Mouse (Mus musculus): ENCODE measurements around the gene Lemd2. TPM values are rescaled to one million over a fixed set of nuclear protein-coding genes. Genes with fewer than 3 reads are reported as not detected.

Gene Lemd2
- 43.8 and 59.8 TPM in 2 replicates for polyA plus RNA-seq (2012; rRNA removed)

DNA sequence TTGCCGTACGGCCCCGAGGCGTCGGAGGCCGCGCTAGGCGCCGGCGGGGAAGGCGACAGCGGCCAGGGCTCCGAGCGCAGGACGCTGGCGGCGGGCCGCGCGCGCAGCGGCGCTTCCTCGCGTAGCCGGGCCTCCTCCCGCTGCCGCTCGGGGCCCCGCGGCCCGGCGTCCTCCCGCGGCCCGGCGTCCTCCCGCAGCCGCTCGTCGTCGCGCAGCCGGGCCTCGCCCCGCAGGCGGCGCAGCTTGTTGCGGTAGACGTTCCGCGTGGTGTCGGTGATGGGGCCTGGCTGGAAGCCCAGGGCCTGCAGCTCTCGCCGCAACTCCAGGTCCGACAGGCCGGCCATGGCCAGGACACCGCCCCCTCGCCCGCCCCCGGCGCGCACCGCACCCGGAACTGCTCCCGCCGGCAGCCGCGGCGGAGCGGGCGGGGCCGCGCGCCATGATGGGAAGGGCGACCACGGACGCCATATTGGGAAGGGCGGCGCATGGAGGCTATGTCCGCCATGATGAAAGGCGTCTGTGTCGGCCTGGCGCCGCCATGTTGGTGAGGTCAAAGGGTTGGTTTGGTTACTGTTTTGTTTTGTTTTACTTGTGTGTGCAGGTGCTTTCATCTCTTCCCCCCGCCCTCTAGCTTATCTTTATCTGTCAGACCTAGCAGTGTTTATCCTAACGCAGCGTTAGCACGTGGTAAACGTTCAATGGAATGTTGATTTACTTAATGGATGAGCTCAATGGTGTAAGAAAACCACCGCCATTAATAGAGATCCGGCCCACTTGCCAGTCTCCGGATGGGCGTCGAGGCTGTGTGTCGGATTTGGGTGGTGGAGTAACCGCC, at the start of gene Lemd2:
Gene Lemd2, minus strand, starts transcription at position 395 of the 835 bp plus-strand sequence.

DNA sequence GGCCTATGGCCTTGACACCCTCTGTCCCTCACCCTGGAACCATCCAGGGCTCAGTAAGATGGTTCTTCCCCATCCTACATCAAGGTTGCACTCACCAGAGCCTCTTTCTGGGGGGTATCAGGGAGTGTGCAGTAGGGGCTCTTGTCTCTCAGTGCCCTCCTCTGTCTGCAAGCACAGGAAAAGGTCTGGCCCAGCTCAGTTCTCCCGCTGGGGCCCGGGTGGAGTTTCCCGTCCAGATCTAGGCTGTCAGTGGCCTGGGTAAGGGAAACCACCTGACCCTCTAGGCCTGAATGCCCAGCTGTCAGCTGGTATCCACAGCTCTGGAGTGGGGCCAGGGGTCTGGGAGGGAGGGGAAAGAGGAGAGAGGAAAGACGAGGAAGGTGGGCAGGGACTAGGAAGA, 36.7 kb downstream of the Lemd2 start, which contains the start of gene Ip6k3:
Gene Ip6k3, minus strand, starts transcription at position 251 of the 400 bp plus-strand sequence.

Other genes starting within 250 kb of the Lemd2 start
- gene Zbtb9, start 231.3 kb downstream of the Lemd2 start, polyA plus RNA-seq (2012; rRNA removed), result 2.5 and 5.1 TPM in 2 replicates
- 48.1 and 51.9 TPM in 2 replicates for gene Bak1, start 175.5 kb downstream of the Lemd2 start, polyA plus RNA-seq (2012; rRNA removed)
- 45.1 and 52.3 TPM in 2 replicates for gene Itpr3, start 147.2 kb downstream of the Lemd2 start, polyA plus RNA-seq (2012; rRNA removed)
- gene Uqcc2, start 70.6 kb downstream of the Lemd2 start, polyA plus RNA-seq (2012; rRNA removed), result 55.2 and 79.2 TPM in 2 replicates
- gene Ip6k3, start 36.7 kb downstream of the Lemd2 start, polyA plus RNA-seq (2012; rRNA removed), result 0.37 and 0.66 TPM in 2 replicates